Mouse (Mus musculus): ENCODE results near the gene Sufu. TPM values are rescaled to one million over a fixed set of nuclear protein-coding genes. Genes with fewer than 3 reads are reported as not detected.

Sufu gene
- total RNA-seq, 2 experiments from 2014 or later, result 4.6 to 5.1 TPM

- no peak for DNase-seq
- intact Hi-C loops (cut with DNase I), result no loop called here
Observed at GRCm38 (mm10) chr19:46455556-46455955, 58.9 kb downstream of the Sufu start.

DNA sequence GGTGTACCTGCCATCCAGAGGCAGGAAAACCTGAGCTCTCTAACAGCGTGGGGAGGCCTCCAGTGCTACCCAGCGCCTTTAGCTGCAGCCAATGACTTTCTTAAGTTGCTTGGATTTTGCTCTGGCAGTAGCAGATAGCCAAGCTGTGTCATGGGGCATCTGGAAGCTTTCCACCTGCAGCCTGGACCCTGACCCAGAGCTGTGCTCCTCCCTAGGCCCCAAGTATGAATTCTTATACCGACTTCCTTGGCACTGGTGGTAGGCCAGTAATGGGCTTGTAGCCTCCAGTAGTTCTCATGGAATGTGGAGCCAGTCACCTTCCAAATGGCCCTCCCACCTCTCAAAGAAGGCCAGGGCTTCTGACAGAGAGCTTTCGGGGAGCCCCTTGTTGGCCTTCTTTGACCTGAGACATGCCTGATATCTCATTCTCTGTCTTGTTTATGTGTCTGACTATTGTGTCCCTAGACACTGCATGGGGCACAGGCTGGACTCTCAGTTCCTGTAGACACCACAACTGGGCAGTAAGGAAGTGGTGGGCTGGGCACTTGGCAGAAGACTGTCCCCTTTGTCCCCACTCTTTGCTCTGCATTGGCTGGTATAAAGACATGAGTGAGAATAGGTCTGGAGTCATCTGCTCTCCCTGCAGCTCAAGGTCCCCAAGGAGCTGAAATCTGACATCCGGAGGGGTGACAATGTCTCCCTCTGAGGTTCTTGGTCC is 59.5 kb downstream of the Sufu start:
- no peak for DNase-seq
- intact Hi-C loops (cut with DNase I), result no loop called here

DNA sequence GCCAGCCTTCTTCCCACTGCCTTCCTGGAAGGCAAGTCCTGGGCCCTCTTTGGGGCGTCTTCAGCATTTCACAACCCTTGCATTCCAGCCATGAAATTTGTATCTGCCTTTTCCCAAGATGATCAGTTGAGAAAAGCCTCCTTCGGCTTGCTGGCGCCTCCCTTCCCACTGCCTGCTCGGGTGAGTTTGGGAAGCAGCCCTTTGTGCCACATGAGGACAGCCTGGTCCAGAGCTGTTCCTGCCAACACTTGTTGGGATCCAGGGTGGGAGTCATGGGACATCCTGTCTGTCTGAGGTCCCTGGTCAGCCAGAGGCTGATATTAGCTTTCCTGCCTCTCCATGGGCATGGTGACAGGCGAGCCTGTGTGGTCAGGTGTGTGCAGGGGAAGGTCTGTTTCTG is 61.1 kb downstream of the Sufu start:
- no peak for DNase-seq
- intact Hi-C loops (cut with DNase I), result no loop called here

- intact Hi-C loops (cut with DNase I), result no loop called here
- no peak for DNase-seq
Observed at GRCm38 (mm10) chr19:46459256-46459655, 62.6 kb downstream of the Sufu start.

DNA sequence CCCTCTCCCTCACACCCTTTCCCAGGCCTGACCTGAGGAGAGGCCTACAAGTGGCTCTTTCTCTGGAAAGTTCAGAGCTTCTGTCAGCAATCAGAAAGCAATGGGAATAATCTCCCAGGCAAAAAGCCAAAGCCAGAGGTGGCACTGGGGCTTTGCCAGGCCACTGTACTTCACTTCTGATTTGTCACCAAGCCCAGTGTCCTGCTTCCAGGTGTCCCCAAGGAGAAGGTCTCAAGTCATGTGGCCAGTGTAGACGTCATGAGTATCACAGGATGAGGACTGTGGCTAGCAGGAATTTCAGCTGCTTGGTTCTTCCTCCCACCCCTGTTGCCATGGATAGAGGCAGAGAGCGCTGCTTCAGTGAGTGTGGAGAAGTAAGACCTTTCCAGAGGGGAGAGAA is 63.2 kb downstream of the Sufu start:
- intact Hi-C loops (cut with DNase I), result no loop called here
- no peak for DNase-seq

DNA sequence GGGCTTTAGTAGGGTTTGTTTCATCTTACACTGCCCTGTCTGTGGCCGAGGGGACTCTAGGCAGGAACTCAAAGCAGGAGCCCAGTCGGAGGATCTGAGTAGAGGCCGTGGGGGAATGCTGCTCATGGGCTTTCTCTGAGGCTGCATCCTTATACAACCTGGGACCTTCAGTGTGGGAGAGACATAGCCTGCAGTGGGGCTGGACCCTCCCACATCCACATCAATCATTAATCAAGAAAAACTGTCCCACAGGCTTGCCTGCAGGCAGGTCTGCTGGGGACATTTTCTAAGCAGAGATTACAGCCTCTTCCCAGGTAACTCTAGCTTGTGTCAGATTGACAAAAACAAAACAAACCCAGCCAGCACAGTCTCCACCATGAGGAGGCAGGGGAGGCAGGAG is 65.9 kb downstream of the Sufu start:
- DNase-seq, result no peak
- intact Hi-C loops (cut with DNase I), result no loop called here

- no peak for DNase-seq
- intact Hi-C loops (cut with DNase I), result no loop called here
Observed at GRCm38 (mm10) chr19:46463446-46463845, 66.8 kb downstream of the Sufu start.

- no peak for DNase-seq
- intact Hi-C loops (cut with DNase I), result no loop called here
Observed at GRCm38 (mm10) chr19:46466160-46466559, 69.5 kb downstream of the Sufu start.

DNA sequence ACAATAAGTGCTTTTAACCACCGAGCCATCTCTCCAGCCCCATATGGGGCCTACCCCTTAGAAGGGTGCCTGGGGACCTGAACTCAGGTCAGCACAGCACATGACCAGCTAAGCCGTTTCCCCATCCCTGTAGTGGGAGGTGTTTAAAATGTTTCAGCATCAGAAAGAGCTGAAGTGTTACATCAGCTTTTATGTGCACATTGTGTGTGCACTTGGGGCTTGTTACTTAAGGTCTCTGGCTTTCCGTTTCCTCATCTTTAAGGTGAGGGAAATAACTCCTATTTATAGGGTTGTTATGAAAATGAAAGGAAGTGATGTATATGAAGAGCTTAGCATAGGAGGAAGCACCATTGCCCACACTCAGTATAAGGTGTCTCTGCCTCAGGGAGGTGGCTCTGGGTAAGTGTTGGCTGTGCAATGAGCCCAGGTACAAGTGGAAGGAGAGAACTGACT is 70.4 kb downstream of the Sufu start:
- intact Hi-C loops (cut with DNase I), result no loop called here

DNA sequence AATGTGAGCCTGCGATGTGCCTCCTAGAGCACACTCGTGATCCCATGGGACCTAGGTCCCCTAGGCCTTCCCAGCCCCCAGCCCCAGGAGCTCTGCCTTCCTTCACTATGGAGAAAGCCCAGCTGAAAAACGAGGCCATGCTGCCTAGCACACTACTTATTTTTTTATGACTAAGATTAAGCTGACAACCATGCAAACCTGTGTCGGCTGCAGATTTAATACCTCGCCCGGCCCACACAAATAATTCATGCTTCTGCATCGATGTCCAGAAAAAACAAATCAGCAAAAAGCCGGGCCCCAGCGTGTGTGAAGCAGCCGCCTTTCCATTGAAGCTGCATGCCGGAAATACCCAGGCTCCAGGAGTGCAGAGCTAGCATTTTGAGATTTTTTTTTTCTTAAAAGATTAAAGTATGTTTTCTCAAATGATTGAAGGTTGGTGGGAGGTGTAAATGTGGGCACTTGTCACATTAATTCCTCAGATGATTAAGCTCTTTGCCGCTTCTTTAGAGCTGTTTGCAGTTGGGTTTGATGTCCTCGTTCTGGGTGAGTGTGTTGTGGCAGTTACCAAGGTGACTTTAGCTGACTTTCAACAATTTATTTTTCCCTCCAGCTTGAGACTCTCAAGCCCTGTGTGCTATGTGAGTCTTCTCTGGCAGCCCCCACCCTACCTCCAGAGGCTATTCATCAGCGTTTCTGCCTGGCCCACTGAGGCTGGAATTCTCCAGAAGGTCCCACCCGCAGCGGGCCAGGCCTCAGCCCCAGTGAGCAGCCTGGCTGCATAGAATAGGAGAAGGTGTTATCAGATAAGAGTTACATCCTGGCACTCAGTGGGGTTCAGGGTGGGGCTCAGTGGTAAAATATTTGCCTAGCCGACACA is 73.9 kb downstream of the Sufu start:
- intact Hi-C loops (cut with DNase I), result no loop called here
- no peak for DNase-seq

More for the DNA sequence above, 70.4 kb downstream of the Sufu start:
- DNase-seq, result no peak

DNA sequence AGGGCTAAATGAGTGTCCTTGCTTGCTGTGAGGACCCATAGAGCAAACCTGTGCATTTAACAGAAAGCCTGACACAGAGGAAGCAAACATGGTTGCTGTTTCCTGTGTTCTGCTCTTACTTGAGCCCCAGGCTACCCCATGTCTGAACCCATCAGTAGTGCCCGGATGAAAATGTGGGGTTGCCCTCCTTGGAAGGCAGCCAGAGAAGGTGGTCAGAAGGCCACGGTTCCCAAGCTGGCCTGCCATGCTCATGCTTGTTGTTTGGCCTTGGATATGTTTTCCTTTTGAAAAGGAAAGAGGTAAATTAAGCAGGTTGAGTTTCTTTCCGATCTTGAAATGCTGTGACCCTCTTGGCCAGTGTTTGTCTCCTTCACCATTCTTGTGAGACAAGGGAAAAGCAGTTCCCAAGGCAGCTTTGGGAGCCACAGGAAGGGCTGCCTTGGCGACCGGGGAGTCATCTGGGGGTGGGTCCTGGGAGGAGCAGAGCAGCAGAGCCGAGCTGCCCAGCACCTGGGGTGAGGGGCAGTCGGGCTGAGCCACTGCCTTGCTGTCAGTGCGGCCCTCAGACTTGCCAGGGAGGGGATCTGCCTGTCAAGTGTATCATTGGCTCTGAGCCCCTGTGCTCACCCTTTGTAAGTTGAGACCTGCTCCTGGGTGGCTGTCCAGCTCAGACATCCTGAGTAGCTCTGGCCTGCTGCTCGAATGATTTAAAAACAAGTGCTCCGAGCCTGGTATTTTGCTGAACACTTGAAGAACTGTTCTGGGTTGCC is 74.8 kb downstream of the Sufu start:
- no peak for DNase-seq
- intact Hi-C loops (cut with DNase I), result no loop called here

- intact Hi-C loops (cut with DNase I), result no loop called here
Observed at GRCm38 (mm10) chr19:46477432-46477845, 80.7 kb downstream of the Sufu start.

DNA sequence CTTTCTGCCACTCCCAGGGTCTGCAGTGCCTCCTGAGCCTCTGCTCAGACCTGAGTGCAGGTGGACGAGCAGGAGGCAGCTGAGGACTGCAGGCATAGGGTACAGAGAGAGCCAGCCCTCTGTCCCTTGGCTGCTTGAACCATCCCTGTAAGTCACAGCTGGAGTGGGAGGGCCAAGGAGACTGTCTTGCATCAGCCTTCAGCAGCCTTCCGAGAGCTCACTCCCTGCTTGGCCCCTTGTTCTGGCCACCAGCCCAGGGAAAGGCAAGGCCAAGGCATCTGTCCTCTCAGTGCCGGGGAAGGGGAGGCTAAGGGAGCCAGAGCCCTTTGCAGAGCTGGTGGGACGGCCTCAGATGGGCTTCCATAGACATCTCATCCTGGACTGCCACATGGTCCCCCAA is 81.5 kb downstream of the Sufu start:
- peak in 1 of 2 experiments; percentile 64 for DNase-seq
- intact Hi-C loops (cut with DNase I), result no loop called here

More at GRCm38 (mm10) chr19:46477432-46477845, 80.7 kb downstream of the Sufu start:
- DNase-seq, result no peak

- intact Hi-C loops (cut with DNase I), result no loop called here
Observed at GRCm38 (mm10) chr19:46478826-46479225, 82.1 kb downstream of the Sufu start.

GRCm38 (mm10) chr19:46479306-46480075 is 82.8 kb downstream of the Sufu start:
- no peak for DNase-seq
- intact Hi-C loops (cut with DNase I), result no loop called here

More at GRCm38 (mm10) chr19:46478826-46479225, 82.1 kb downstream of the Sufu start:
- peak in 1 of 2 experiments; percentile 46 for DNase-seq

DNA sequence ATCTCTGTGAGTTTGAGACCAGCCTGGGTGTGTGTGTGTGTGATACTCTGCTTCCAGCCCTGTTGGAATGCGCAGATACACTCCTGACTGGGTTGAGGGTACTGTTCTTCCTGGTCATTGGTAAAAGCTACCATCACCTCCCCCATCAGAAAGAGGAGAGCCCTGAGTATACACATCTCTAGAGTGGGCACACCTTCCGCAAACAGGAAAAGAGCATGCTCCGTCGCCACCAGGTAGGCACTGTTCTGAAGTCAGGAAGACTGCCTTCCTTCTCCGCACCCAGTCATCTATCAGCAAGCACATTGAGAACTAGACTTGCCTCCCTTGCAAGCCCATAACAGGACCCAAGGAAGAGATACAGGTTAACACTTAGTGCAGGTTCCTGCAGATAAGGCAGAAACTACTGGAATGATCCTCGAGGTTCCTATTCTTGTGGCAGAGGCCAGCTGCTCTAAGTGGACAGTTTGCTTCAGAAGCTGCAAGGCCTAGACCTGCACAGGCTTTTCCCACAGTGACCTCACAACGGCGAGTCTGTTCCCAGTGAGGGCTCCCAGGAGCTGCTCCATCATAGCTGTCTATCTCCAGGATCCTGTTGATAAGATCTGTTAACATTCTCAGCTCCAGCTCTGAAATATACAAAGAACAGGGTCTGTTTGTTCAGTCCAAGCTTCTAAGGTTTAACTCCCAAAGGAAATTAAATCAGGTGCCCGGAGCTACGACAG is 84.1 kb downstream of the Sufu start:
- intact Hi-C loops (cut with DNase I), result no loop called here
- DNase-seq, result no peak

DNA sequence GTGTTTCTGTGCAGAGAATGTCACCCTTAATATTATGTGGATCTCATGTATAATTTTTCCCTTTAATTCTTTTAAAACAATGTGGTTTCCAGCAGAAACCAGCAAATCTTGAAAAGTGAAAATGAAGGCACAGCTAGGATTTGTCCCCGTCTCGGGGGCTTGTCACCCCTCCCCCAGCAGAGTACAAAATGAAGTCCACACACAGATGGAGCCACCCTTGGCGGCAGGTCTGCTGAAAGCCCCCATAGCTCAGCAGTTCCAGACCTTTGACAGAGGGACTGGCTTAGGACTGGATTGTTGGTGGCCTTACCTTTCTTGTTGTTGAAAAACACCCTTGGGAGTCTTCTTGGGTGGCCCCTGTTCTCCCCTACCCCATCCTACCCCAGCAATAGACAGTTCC is 84.7 kb downstream of the Sufu start:
- intact Hi-C loops (cut with DNase I), result no loop called here
- no peak for DNase-seq

GRCm38 (mm10) chr19:46481756-46482155 is 85.1 kb downstream of the Sufu start:
- intact Hi-C loops (cut with DNase I), result no loop called here
- no peak for DNase-seq

GRCm38 (mm10) chr19:46482896-46483516 is 86.3 kb downstream of the Sufu start:
- intact Hi-C loops (cut with DNase I), result no loop called here
- DNase-seq, result no peak

All from gastrocnemius, postnatal 36 days (tissue).